Mouse (Mus musculus): ENCODE data around the gene Kifc5b.
"Not testable (repeated sequence)": the region's sequence is repeated elsewhere in the genome, so short reads cannot be mapped to it uniquely, and the experiment has no call there.

Gene Kifc5b

GRCm38 (mm10) chr17:26918343-26918742 lies 1.5 kb downstream of the Kifc5b start:
- no peak for DNase-seq (ENCODE audit: low read depth, low spot score)

DNA sequence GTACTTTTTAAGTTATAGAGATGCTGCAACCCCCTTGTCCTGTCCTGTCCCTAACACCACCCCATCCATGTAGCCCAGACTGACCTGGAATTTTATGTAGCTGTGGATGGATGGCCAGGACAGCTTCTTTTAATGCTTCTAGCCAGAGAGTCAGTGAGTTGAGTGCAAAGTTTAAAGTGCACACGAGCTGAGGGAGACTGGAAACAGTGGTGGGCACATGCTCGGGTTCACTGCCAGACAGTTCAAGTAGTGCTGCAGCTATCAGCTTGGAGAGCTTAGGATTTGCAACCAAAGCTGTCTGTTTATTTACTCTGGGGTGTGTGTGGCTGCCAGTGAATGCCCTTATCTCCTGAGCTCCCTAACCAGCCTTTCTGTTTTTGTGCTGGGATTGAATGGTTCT lies 2.6 kb downstream of the Kifc5b start:
- DNase-seq (ENCODE audit: low read depth, low spot score) = not testable (repeated sequence)

DNA sequence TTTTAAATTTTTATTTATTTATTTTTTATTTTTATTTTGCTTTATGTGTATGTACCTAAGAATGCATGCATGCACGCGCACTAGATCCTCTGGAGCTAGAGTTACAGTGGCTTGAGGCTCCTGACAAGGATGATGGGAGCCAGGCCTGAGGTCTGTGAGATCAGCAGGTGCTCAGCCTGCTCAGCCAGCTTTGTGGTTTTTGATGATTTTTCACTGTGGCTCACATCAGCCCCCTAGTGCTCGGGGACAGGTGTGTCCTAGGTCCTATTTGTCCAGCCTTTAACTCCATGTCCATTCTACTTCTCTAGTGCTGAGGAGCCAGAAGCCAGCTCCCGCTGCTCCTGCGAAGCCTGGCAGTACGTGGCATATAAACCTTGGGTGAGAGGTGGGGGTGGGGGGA lies 5.5 kb downstream of the Kifc5b start:
- DNase-seq (ENCODE audit: low read depth, low spot score) = not testable (repeated sequence)

DNA sequence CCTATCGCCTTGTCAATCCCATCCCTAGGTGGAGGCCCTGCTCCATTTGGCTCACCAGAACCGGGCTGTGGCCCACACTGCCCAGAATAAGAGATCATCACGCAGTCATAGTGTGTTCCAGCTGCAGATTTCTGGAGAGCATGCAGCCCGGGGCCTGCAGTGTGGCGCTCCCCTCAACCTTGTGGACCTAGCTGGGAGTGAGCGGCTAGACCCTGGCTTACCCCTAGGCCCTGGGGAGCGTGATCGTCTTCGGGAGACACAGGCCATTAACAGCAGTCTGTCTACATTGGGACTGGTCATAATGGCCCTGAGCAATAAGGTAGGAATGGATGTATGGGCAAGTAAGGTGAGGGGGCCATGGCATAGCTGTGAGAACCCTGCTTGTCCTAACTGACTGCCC lies 8.5 kb downstream of the Kifc5b start:
- not testable (repeated sequence) for DNase-seq (ENCODE audit: low read depth, low spot score)

GRCm38 (mm10) chr17:26931795-26932194 lies 14.9 kb downstream of the Kifc5b start:
- not testable (repeated sequence) for DNase-seq (ENCODE audit: low read depth, low spot score)

- DNase-seq (ENCODE audit: low read depth, low spot score) = peak; percentile 83
Measured at GRCm38 (mm10) chr17:26932839-26933398, 16.0 kb downstream of the Kifc5b start, which contains the start of gene Phf1. Phf1 (plus strand) TSS chr17:26933052.

- no peak for DNase-seq (ENCODE audit: low read depth, low spot score)
Measured at GRCm38 (mm10) chr17:26933419-26933818, 16.5 kb downstream of the Kifc5b start.

DNA sequence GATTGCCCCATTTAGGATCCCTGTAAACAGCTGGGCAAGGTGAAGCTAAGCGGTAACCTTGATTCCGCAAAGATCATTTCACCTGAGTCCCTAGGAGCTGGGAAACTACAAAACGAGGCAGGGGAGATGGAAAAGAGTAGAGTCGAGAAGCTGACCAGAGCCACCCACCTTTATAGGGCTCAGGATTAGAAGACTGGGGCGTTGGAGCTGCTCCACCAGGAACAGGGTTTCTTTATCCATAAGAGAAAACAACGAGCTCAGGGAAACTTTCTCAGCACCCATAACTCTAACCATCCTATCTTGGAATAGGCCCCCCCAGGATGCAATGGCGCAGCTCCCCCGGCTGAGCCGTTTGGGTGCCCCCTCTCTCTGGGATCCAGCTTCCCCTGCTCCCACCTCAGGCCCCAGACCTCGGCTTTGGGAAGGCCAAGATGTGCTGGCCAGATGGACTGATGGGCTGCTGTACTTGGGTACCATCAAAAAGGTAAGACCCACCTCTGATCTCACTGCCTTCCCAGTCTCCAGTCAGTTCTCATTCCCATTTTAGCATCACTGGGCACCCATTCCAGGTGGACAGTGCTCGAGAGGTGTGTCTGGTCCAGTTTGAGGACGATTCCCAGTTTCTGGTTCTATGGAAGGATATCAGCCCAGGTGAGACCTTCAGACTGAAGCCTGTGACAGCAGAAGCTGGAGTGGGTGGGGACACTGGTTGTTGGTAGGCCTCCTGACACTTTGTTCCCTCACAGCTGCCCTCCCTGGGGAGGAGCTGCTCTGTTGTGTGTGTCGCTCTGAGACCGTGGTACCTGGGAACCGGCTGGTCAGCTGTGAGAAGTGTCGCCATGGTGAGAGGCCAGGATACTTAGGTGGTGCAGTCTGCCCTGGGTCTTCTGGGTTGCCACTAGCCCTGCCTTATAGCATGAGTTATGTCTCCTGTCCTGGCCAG lies 17.3 kb downstream of the Kifc5b start:
- no peak for DNase-seq (ENCODE audit: low read depth, low spot score)

- no peak for DNase-seq (ENCODE audit: low read depth, low spot score)
Measured at GRCm38 (mm10) chr17:26935027-26935426, 18.1 kb downstream of the Kifc5b start.

DNA sequence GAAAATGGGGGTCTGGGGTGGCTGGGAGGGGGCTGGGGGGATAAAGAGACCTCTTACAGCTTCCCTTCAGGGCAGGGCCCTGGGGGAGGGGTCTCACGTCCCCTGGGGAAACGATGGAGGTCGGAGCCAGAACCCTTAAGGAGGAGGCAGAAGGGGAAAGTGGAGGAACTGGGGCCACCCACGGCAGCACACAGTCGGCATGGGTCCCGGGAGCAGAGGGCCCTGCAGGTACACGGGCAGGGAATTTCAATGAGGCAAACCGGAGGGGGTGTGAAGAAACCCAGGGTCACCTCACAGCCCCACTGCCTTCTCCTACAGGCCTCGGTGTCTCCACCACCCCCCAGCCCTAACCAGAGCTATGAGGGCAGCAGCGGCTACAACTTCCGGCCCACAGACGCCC lies 19.6 kb downstream of the Kifc5b start:
- no peak for DNase-seq (ENCODE audit: low read depth, low spot score)

DNA sequence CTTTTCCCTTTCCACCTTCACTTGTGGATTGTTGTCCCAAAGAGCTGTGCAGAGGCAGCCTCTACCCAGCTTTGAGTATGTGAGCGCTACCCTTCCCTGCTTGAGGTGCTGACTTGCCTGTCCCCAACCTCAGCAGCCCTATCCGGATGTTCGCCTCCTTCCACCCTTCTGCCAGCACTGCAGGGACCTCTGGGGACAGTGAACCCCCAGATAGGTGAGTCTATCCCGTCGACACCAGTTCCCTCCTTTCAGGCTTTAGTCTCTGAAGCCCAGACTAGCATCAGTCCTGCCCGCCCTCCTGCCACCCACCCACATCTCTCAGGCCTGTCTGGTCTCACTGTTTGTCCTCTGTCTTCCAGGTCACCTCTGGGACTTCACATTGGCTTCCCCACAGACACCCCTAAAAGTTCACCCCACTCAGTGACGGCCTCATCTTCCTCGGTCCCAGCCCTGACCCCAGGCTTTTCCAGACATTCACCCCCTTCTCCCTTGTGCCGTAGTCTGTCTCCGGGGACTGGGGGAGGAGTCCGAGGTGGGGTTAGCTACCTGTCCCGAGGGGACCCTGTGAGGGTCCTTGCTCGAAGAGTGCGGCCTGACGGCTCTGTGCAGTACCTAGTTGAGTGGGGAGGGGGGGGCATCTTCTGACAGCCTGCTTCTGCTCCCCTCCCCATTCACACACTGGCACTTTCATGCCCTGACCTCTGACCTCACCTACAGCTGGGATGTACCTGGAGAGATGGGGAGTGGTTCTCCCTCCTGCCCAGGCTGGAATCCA lies 20.2 kb downstream of the Kifc5b start:
- no peak for DNase-seq (ENCODE audit: low read depth, low spot score)

DNA sequence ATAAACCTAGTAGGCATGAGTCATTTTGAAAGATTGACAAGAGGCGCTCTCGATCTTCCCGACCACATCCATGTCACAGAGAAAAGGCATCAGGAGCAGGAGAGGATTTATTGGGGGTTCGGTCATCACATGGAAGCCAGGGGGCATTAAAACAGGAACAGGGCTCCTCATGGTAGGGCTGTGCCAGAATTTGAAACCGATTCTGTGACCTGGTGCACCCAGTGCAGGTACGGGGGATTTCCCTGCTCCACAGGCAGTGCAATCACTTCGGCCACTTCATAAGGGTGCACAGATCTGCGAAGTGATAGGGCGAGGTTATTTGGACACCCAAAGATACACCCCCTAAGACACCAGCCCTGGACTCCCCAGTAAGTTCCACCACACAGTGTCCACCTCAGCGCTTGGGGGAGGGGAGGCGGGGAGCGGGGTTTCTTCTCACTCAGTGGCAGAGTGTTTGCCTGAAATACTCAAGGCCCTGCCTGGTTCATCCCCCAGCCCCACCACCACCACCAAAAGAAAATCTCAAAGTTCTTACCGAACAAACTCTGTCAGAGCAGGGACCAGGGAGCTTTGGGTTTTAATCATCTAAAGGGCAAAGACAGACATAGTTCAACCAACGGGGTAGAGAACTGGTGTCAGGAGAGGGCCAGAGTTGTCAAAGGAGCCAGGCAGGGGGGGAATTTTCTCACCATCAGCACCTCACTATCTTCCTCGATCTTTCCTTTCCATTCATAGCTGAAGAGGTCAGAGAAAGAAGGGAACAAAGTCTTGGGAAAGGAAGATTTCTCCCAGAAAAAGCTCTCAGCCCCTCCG lies 21.2 kb downstream of the Kifc5b start:
- no peak for DNase-seq (ENCODE audit: low read depth, low spot score)

DNA sequence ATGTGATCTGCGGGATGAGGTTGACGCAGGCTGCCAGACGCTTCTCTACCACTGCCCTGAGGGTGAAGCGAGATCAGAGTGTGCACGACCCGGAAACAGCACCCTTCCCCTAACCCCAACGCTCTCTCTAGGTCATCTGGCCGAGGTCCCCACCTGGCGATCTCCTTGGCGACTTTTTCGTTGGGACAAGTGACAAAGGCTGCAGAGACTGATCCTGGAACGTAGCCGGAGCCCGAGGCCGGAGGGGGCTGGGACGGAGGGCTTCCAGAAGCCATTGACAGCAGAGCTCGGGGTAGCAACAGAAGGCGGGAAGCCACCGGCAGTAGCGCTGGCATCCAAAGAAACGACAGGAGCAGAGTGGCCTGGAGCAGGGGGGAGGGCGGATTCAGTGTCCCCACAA lies 21.8 kb downstream of the Kifc5b start:
- DNase-seq (ENCODE audit: low read depth, low spot score) = no peak

GRCm38 (mm10) chr17:26939178-26939972 lies 22.5 kb downstream of the Kifc5b start, which contains the start of gene Cuta:
Cuta (minus strand) TSS chr17:26939569.
- DNase-seq (ENCODE audit: low read depth, low spot score) = peak; percentile 98

DNA sequence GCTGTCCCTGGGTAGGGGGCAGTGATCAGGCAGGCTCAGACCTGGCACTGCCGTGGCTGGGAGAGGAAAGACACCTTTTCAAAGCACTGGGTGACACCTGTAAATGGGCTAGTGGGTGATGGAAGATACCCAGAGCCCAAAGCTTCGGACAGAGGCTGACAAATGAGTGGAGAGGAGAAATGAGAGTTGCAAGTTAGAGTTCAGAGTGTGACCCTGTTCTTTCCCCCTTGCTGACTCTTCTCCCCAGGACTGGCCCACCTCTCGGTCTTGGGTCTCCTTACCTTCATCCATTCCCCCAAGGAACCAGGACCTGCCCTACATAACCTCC lies 23.0 kb downstream of the Kifc5b start:
- DNase-seq (ENCODE audit: low read depth, low spot score) = no peak

DNA sequence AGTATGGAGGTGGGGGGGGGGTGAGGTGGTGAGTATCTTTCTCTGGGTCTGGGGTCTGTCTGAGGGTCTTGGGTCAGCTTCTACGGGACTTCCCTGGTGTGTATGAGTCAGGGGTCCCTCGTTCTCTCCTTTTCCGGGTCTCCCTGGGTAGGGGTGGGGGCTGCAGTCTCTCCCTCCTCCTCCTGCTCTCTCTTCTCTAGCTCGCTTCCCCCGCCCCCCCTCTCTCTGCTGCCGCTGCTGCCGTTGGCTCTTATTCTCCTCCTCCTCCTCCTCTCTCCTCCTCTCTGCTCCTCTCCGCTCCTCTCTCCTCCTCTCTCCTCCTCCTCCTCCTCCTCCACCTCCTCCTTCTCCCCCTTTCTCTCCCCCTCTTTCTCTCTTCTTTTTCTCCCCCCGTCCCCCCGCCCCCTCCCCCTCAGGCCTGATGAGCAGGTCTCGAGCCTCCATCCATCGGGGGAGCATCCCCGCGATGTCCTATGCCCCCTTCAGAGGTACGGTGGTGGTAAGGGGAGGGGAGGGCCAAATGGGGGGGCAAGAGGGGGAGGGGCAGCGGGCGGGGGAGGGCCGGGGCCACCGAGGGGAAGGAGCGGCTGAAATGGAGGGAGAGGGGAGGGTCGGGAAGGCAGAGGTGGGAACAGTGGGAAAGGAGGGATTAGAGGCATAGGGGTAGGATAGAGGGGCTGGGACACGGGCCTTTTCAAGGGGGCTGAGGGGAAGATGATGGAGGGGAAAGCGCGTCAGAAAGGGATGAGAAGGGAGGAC lies 24.3 kb downstream of the Kifc5b start, which contains the start of gene Syngap1:
TSS of gene Syngap1 (plus strand) at position 223 of the 759 bp plus-strand sequence.
- no peak for DNase-seq (ENCODE audit: low read depth, low spot score)

DNA sequence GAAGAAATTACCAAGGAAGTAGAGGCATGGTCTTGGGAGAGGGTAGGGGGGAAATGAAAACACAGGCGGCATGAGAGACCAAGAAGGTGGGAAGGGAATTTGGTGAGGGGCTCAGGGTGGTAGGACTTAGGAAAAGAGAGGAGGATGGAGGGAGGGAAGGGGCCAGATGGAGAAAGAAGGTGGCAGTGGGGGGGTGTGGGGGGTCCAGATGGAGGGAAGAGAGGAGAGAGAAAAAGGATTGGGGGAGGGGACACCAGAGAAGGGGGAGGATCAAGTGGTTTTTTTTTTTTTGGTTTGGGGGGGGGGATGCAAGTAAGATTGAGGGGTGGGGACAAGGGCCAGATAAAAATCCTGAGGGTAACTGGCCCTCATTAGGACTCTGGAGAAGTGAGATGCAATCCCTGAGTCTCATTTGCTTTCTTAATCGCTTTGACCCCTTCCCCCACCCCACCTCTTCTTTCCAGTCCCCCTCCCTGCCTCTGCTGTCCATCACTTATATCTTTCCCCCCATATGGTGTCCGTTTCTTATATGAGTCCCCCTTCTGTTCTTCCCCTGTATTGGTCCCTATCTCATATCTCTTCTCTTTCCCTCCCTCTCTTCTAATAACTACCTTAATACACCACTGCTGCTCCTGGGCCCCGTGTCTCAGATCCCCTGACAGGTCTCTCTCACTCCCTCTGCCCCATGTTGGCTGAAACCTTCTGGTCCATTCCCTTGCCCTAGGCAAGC lies 25.1 kb downstream of the Kifc5b start:
- no peak for DNase-seq (ENCODE audit: low read depth, low spot score)

GRCm38 (mm10) chr17:26945824-26946495 lies 29.1 kb downstream of the Kifc5b start:
- no peak for DNase-seq (ENCODE audit: low read depth, low spot score)
